Mouse (Mus musculus): ENCODE data around the gene Coq10a.

DNA sequence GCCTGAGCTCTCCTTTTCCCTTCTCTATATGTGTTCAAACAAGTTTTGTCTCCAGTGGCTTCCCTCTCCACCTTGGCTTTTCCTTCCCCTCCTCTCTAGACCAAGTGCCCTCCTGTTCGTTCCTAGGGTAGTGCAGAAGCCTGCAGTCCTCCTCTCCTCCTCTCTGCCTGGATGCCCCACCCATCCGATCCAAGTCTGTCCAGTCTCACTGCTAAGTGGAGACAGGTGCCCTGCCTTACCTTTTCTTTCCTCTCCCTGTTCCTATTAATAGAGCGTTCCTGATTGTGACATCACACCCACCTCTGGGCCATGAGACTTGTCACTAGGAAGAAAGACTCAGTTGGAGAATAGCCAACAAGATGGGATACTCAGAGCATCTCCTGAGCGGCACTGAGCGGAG is 46.1 kb upstream of the Coq10a start:
- no peak for TF ChIP-seq CTCF (IDR thresholded peaks at IDR 0.05; ENCODE audit: extremely low read depth, insufficient read depth, insufficient read length, insufficient replicate concordance)
- no peak for TF ChIP-seq POLR2A (IDR thresholded peaks at IDR 0.05; ENCODE audit: low read depth, low read length)
